In genomic region chr19:14247979-14248378, GRCm38 (mm10) we compare ENCODE assay signal across 13 mouse cellular contexts.
A peak's percentile ranks its signal among the peaks of the same experiment; 100 is the strongest.
DNase-seq lines count a peak whose midpoint lies in the region; ATAC-seq lines count a peak whose summit lies in the region.
"Had no signal": no experiment of that assay in that cellular context is flagged by ENCODE, and none has a peak within 500 bp of the region (broad histone marks: within the 10 kb centered on the region; RNA-seq: fewer than 3 reads in every experiment).

No protein-coding gene starts in this region.

- peak; percentile 57 to 58 for DNase-seq in heart, postnatal 10 days
- DNase-seq in heart, adult 8-10 months (ENCODE audit: low spot score) = no peak
- peak; percentile 34 to 57 for DNase-seq in kidney, postnatal 36 days
- DNase-seq in kidney, postnatal 10 days = no peak
- DNase-seq in cerebellum, adult 9-10 months = peak; percentile 74
- DNase-seq in urinary bladder, adult 18-20 months (ENCODE audit: low spot score in 2 of 2) = no peak
- no peak for DNase-seq in right cerebral cortex, adult 2 months (ENCODE audit: low spot score in 2 of 2)
- DNase-seq: adrenal gland, adult 2 months; gastrocnemius, postnatal 14 days; right cerebral cortex, adult 18-20 months; spleen, adult 18-20 months; thymus, postnatal 14 days had no signal

- ATAC-seq in cerebellum, adult (ENCODE audit: insufficient number of reproducible peaks, low FRiP score, low TSS enrichment) = peak; percentile 71

- intact Hi-C loops in heart, postnatal 10 days (cut with DNase I) = loop anchor here (10.0 kb wide), 1 partner anchor 347 kb away; the partner anchor contains the start of gene Tle4

Comparison
In these comparisons a context has a peak if more than half of its experiments do, and no peak if none do; other contexts are left out.
1. DNase-seq: peak in heart, postnatal 10 days (2 of 2), kidney, postnatal 36 days (2 of 2) and cerebellum, adult 9-10 months (single experiment); none in heart, adult 8-10 months (single experiment), kidney, postnatal 10 days (single experiment), urinary bladder, adult 18-20 months (0 of 2) and right cerebral cortex, adult 2 months (0 of 2).